Mouse (Mus musculus) Muller cell, postnatal 12 days (primary cell): ENCODE results near the gene Gcgr.

Experiments used
- DNase-seq: peaks from one replicate; pipeline ENCODE4 v3.0.0-alpha.2; 2015; ENCODE audit errors: inconsistent ontology term

The Gcgr gene

GRCm38 (mm10) chr11:120588531-120588930 lies 58.0 kb downstream of the Gcgr start:
- no peak for DNase-seq
